Mouse (Mus musculus): ENCODE data around the gene Serpina3a.

The Serpina3a gene

DNA sequence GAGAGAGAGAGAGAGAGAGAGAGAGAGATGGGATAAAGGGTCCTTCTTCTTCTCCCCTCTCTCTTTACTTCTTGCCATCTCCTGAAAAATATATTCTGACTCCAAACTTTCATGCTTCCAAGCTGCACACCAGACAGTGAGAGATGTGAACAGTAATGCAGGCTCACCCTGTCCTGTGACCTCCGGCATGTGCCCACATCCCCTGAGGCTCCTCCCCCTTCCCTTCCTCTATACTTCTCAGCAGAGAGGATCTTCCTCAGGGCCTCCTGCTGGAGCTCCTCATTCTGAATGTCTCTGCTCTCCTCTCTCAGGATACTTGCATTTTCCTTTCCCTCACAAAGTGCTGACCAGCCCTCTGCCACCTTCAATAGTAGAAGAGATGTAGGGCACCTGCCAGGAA, 29.9 kb downstream of the Serpina3a start:
- DNase-seq (ENCODE audit: extremely low spot score), result no peak

DNA sequence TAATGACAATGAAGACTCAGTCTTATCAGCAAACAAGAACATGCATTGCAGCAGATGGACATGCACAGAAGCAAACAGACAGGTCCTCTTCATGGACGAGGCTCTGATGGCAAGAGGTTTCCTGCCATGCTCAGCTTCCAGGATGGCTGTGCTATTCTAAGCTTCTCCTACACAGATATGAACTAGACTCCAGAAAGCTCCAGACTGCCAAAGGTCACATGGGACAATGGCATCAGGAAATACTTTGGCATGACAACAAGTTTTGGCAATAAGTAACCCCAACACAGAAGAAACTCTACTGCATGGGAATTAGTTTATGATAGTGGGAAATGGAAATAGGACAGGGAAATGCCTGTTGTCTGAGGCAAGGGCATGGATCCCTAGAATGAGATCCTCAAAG, 30.8 kb downstream of the Serpina3a start:
- no peak for DNase-seq (ENCODE audit: extremely low spot score)

DNA sequence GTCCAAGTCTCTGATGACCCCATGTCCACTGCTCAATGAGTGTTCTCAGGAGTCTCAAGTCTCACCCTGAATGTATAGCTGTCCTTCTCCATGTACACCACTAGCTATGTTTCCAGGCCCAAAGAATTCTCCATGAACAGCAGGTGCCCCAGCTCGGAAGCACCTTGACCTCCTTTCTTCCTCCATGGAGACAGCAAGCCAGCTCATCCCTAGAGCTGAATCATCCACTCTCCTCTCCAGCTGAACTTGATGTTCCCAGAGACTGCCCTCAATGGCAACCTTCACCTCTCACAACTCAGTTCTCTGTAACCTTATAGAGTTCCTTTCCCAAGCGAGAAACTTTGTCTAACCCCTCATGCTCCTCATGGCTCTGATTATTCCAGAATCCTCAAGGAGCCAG, 33.0 kb downstream of the Serpina3a start:
- no peak for DNase-seq (ENCODE audit: extremely low spot score)

DNA sequence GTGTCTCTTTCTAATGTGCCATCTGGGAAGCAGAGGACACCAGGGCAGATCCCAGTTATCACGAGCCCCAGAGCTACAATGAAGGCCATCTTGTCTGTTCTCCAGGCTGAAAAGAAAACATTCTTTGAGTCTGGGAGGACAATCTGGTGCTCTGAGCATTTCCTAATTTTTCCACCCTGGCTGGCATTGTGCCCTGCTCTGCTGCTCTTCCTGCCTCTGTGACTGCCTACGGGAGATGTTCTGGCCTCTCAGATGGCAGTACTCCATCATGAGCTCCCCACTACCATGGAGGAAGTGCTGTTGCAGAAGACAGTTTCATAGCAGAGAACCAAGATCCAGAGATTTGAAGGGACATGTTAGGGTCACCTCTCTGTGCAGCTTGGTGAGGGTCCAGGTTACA, 39.5 kb downstream of the Serpina3a start:
- DNase-seq (ENCODE audit: extremely low spot score), result no peak

DNA sequence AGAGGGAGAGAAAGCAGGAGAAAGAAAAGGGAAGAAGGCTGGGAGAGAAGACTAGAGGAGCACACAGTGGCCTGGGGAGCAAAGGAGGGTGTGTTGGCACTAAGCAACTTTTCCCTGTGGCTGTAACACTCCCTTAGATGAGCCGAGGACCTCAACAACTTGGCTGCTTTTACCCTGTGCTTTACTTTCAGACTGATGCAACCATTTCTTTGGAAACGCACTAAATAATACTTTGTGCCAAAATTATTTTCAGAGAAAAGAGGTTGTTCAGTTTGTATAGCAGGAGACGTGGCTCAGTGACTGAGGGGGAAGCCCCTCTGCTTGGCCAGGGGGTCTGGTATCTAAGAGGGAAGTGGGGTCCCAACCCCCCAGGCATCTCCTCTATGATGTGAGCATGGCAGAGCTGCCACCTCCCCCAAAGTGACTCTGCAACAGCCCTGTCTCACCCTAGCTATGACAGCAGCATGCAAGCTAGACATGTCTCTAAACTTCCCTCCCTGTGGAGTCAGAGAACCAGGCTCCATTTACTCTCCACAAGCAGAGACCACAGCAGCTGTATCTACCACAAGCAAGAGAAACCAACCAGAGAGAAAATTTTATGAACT, 40.6 kb downstream of the Serpina3a start:
- no peak for DNase-seq (ENCODE audit: extremely low spot score)

DNA sequence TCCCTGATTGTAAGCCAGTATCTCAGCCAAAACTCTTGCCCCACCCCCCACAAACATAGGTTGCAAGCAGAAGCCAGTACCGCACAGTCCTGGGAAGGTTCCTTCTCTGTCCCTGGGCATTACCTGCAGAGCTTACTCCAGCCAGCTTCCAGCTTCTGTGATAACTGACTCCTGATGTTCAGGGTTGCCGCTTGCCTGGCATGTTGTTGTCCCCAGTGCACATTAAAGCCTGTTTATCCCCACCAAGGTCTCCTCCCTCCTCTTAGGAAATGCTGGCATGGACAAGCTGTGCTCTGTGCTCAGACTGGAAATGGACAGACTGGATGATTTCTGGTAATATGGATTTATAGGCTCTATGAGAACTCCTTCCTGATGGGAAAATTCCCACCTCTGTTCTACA, 41.1 kb downstream of the Serpina3a start, which contains the start of gene Serpina3c:
TSS of gene Serpina3c (minus strand) at position 215 of the 400 bp plus-strand sequence.
- DNase-seq (ENCODE audit: extremely low spot score), result no peak

All from embryo, embryonic 9.5 days (tissue).